Mouse (Mus musculus): ENCODE results near the gene Asic2. TPM values are rescaled to one million over a fixed set of nuclear protein-coding genes. Genes with fewer than 3 reads are reported as not detected.
A peak's percentile ranks its signal among the peaks of the same experiment; 100 is the strongest.
"Not testable (repeated sequence)": the region's sequence is repeated elsewhere in the genome, so short reads cannot be mapped to it uniquely, and the experiment has no call there.

Asic2 gene
- polyA plus RNA-seq, 1 experiment from 2014 or later = 13.9 TPM

DNA sequence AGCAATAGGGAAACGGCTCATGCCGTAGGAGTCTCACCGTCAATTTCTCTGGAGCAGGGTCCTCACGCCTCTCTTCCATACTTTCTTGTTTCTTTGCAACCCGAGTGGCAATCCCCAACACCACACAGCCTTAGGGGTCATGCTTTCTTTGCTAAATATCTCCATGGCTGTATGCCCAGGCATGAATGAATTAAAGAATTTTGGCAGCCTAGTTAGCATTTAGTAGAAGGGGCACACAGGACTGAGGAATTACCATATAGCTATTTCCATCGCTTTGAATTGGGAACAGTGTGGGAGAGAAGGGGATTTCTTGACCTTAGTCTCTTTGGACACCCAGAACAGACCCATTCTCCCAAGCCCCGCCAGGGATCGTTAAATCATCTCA, 597.8 kb downstream of the Asic2 start:
- no peaks in the 10 kb centered on the region for H3K27me3 ChIP-seq (replicated peaks)
- 36% methylated on average over 8 of the region's 8 CpGs for WGBS
- H3K9ac ChIP-seq = no peak overlapping the region
- H3K9me3 ChIP-seq = no peaks in the 10 kb centered on the region
- H3K4me2 ChIP-seq = no peak overlapping the region
- peaks cover 6% of the 10 kb centered on the region; the same call in 1 of the 2 replicates for H3K4me1 ChIP-seq
- H3K36me3 ChIP-seq (replicated peaks) = no peaks in the 10 kb centered on the region
- no peak overlapping the region for H3K27ac ChIP-seq
- no peak overlapping the region for H3K4me3 ChIP-seq
- no peak for ATAC-seq (replicated peaks)

DNA sequence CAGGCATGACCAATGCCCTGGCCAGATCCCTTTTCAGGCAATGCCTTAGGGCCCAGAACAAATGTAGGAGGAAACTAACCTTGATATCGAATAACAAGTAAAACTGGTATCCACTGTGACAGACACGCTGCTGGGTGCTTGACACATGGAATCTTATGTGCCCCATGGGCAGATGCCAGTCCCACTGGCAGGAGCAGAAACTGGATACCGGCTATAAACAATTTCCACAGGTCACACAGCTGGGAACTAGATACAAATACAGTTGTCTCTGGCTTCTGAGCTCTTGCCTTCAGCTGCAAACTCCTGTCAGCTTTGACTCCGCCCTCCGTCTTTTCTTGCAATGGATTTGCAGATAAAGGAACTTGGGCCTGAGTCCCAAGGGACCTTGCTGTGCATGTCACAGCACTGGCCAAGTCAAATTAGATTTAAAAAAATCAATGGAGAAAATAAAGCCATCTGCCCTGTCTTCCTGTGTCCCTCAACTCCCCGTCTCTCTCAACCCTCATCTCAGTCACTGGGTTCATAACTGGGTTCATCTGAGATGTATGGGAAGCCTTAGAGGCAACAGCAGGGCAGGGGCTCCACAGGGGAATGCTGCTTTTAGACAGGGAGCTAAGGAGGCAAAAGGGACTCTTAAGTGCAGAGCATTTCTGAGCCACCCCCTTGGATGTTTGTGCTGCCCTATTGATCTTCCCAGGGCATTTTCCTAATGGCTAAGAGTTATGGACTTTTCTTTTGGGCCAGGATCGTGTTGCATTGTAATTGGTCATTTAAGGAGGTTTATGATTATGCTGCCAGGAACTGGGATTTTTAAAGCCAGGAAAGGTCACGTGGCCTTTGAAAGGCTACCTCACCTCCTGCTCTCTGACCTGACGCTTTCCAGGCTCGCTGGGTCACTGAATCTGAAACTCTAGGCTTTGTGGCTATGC, 598.5 kb downstream of the Asic2 start:
- Histone ChIP-seq H3K27me3 (replicated peaks) (no peaks in the 10 kb centered on the region), H3K27ac (no peak overlapping the region), H3K4me3 (no peak overlapping the region), H3K9me3 (no peaks in the 10 kb centered on the region), H3K36me3 (replicated peaks) (no peaks in the 10 kb centered on the region), H3K4me2 (no peak overlapping the region), H3K9ac (no peak overlapping the region), H3K4me1 (peaks cover 6% of the 10 kb centered on the region; the same call in 1 of the 2 replicates)
- no peak for ATAC-seq (replicated peaks)
- 44% methylated on average over 10 of the region's 10 CpGs for WGBS

DNA sequence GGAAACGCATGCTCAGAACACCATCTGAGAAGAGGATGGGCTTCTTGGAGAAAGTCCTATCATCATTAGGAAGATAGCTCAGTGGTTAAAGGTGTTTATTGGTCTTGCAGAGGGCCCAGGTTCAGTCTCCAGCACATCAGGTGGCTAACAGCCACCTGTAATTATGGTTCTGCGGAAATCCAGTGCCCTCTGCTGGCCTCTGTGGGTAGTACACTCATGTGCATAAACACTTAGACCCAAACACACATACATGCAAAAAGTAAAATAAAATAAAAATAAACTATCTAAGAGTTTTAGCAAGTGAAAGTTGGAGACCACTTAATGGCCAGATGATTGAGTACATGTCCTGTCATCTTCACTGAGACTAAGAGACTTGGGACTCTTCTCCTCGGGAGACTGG, 603.8 kb downstream of the Asic2 start:
- whole genome bisulfite sequencing = 97% methylated on average over 3 of the region's 3 CpGs
- H3K36me3 ChIP-seq (replicated peaks) = no peaks in the 10 kb centered on the region
- H3K27me3 ChIP-seq (replicated peaks) = no peaks in the 10 kb centered on the region
- ATAC-seq (replicated peaks) = no peak
- H3K9me3 ChIP-seq = no peaks in the 10 kb centered on the region
- H3K4me2 ChIP-seq = no peak overlapping the region
- H3K9ac ChIP-seq = no peak overlapping the region
- H3K4me1 ChIP-seq = no peaks in the 10 kb centered on the region
- H3K4me3 ChIP-seq = no peak overlapping the region
- no peak overlapping the region for H3K27ac ChIP-seq

DNA sequence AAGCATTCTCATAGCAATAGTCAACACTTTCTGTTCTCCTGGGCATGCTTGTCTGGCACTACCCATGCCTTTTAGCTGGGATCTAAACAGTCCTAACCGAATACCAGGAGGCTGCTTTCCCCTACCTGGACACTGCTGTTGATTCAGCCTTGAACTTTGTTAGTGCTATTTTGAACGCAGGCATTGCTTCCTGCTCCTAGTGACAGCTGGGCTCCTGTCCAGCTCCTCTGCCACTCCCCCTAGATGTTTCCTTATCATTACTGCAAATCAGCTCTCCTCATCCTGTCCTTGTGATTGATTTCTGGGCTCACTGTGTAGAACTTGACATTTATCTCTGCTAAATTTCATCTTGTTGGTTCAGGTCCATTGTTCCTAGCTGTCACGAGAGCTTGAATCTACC, 605.8 kb downstream of the Asic2 start:
- no peaks in the 10 kb centered on the region for H3K9me3 ChIP-seq
- no peaks in the 10 kb centered on the region for H3K36me3 ChIP-seq (replicated peaks)
- no peaks in the 10 kb centered on the region for H3K4me1 ChIP-seq
- H3K27ac ChIP-seq = no peak overlapping the region
- H3K4me2 ChIP-seq = no peak overlapping the region
- H3K27me3 ChIP-seq (replicated peaks) = no peaks in the 10 kb centered on the region
- ATAC-seq (replicated peaks) = no peak
- H3K9ac ChIP-seq = no peak overlapping the region
- no peak overlapping the region for H3K4me3 ChIP-seq
- 76% methylated on average over 3 of the region's 3 CpGs for WGBS

DNA sequence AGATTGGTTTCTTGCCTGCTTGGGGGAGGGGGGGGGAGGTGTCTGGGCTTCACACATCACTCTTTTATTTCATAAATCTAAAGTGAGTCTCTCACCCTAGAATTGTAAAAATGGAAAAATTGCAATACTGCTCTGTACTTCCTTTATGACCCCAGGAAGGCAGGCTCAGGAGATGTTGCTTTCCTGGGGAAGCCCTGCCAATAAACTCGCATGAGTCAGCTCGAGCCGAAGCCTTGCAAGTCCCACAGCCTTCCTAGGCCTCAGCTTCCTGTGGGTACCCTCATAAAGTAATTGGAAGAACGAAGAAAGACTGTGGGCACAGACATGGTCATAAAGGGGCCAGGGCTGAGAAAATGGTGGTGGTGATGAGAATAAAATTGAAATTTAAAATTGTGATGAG, 607.2 kb downstream of the Asic2 start:
- H3K36me3 ChIP-seq (replicated peaks) = no peaks in the 10 kb centered on the region
- H3K4me1 ChIP-seq = no peaks in the 10 kb centered on the region
- H3K9me3 ChIP-seq = no peaks in the 10 kb centered on the region
- 83% methylated on average over 4 of the region's 4 CpGs for WGBS
- no peak overlapping the region for H3K27ac ChIP-seq
- H3K9ac ChIP-seq = no peak overlapping the region
- H3K27me3 ChIP-seq (replicated peaks) = no peaks in the 10 kb centered on the region
- H3K4me3 ChIP-seq = no peak overlapping the region
- ATAC-seq (replicated peaks) = no peak
- no peak overlapping the region for H3K4me2 ChIP-seq

DNA sequence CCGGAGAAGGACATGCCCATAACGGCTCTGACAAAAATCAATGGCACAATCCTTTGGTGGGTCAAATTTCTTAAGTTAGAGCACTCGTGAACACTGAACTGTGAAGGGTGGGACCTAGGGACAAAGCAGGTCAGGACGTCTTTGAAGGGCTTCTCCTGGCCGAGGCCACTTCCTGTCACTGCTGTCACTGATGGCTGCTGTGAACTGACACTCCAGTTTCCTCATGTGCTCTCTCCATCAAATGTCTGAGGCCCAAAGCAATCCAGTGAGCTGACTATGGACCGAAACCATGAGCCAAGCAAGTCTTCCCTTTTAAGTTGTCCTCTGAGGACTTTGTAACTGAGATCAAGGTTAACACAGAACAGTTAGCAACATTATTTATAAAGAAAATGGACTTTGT, 617.8 kb downstream of the Asic2 start:
- H3K36me3 ChIP-seq (replicated peaks); H3K4me3 ChIP-seq; H3K9me3 ChIP-seq; H3K4me2 ChIP-seq; H3K27ac ChIP-seq; H3K27me3 ChIP-seq (replicated peaks); H3K4me1 ChIP-seq; ATAC-seq (replicated peaks); H3K9ac ChIP-seq: not testable (repeated sequence)
- 70% methylated on average over 6 of the region's 6 CpGs for WGBS

DNA sequence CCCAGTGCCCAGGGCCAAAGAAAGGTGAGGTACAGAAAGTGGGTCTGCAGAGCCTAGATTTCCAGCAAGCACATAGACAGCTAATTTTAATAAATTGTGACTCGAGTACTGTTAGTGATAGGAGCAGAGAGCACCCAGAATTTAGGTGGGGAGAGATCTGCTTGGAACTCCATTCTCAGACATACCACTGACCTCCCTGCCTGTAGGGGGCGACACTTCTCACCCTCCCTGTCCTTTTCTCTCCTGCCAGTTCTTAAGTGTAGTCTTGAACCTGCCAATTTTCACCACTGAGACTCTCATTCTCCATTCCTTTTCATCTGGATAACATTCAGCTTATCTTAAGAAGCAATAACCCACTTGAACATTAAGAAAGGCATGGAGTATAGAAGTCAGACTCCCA, 636.3 kb downstream of the Asic2 start:
- H3K9me3 ChIP-seq = no peaks in the 10 kb centered on the region
- H3K27me3 ChIP-seq (replicated peaks) = no peaks in the 10 kb centered on the region
- H3K4me3 ChIP-seq = no peak overlapping the region
- 0 out of 2 replicates have a peak, but pooled peaks cover 3% of the 10 kb centered on the region for H3K4me1 ChIP-seq
- 88% methylated on average over 2 of the region's 2 CpGs for WGBS
- H3K36me3 ChIP-seq (replicated peaks) = no peaks in the 10 kb centered on the region
- no peak overlapping the region for H3K9ac ChIP-seq
- no peak for ATAC-seq (replicated peaks)
- no peak overlapping the region for H3K27ac ChIP-seq
- H3K4me2 ChIP-seq = no peak overlapping the region

DNA sequence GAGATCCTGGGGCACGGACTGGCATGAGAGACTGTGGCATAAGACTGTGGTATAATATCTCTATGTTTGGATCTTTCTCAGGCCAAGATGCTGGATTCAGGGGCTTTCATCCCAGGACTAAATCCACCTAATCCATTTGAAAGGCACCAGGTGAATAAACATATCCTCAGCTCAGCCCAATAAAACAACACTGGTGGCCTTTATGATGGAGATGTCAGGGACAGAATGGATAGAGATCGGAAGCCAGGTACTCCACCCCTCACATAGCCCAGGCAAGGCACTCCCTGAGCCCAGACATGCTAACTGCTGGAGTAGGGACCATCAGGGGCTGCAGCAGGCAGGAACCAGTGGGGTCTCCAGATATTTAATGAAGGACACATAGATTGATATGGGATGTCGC, 637.3 kb downstream of the Asic2 start:
- ATAC-seq (replicated peaks) = no peak

DNA sequence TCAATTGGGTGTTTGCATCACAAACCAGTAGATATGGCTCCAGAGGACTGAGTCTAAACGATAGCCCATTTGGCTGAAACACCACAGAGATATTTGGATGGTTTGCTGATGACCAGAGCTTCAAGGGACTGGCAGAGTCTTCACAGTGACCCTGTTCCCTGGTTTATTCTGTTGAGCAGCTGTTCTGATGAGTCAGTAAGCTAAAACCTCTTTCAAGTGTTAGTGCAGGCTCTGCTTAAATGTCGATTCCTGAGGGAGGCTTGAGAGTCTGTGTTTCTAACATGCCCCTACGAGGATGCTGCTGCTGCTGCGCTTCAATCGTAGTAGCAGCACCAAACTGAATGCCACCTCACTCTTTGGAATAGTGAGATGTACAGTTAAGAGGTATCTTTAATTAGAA, 640.2 kb downstream of the Asic2 start:
- ATAC-seq (replicated peaks) = no peak
- WGBS = 89% methylated on average over 5 of the region's 5 CpGs
- Histone ChIP-seq H3K27me3 (replicated peaks) (no peaks in the 10 kb centered on the region), H3K9me3 (no peaks in the 10 kb centered on the region), H3K36me3 (replicated peaks) (no peaks in the 10 kb centered on the region), H3K4me1 (no peaks in the 10 kb centered on the region), H3K4me3 (no peak overlapping the region), H3K9ac (no peak overlapping the region), H3K27ac (no peak overlapping the region), H3K4me2 (no peak overlapping the region)

More for the DNA sequence above, 637.3 kb downstream of the Asic2 start:
- Histone ChIP-seq H3K27ac (no peak overlapping the region), H3K4me1 (0 out of 2 replicates have a peak, but pooled peaks cover 3% of the 10 kb centered on the region), H3K36me3 (replicated peaks) (no peaks in the 10 kb centered on the region), H3K9ac (no peak overlapping the region), H3K9me3 (no peaks in the 10 kb centered on the region), H3K4me3 (no peak overlapping the region), H3K27me3 (replicated peaks) (no peaks in the 10 kb centered on the region), H3K4me2 (no peak overlapping the region)
- WGBS = 79% methylated on average over 3 of the region's 3 CpGs

DNA sequence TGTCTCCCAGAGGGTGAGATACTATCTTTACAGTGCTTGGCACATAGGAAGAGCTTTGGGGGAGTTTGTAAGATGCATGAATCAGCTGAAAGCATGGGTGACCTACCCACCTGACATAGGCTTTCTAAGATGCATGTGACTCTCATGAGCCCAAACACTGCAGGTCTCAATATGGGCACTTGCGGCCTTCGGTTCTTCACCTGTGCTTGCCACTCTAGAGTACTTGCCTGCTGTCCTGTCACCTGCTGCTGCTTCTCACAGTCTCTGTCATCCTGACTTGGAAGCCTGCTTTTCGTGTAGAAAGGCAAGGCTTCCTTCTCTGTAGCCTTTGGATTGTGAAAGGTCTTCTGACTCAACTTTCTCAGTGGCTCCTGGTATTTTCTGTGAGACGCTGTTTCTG, 645.1 kb downstream of the Asic2 start:
- Histone ChIP-seq H3K4me2 (no peak overlapping the region), H3K9ac (no peak overlapping the region), H3K27ac (no peak overlapping the region), H3K36me3 (replicated peaks) (no peaks in the 10 kb centered on the region), H3K4me1 (no peaks in the 10 kb centered on the region), H3K9me3 (no peaks in the 10 kb centered on the region), H3K4me3 (no peak overlapping the region), H3K27me3 (replicated peaks) (no peaks in the 10 kb centered on the region)
- ATAC-seq (replicated peaks) = no peak
- 88% methylated on average over 4 of the region's 4 CpGs for whole genome bisulfite sequencing

DNA sequence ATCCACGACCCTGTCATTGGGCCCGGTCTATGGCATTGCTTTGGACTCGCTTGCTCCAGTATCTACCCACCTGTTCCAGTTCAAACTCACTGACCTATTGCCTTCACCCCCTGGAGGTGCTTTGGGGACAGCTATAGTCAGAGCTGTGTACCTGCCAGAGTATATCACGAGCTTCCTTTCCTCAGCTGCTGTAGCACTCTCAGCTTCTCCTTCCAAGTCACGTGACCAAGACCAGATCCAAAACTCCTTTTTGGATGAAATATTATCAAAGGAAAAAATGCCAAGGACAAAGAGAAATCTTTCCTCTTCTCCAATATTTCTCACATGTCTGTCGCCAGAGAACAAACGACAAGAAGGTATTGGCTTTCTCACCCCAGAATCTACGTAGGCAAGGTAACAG, 645.8 kb downstream of the Asic2 start:
- no peaks in the 10 kb centered on the region for H3K9me3 ChIP-seq
- no peak overlapping the region for H3K9ac ChIP-seq
- H3K4me1 ChIP-seq = no peaks in the 10 kb centered on the region
- no peak overlapping the region for H3K27ac ChIP-seq
- 91% methylated on average over 8 of the region's 8 CpGs for WGBS
- no peak overlapping the region for H3K4me3 ChIP-seq
- no peak for ATAC-seq (replicated peaks)
- H3K27me3 ChIP-seq (replicated peaks) = no peaks in the 10 kb centered on the region
- H3K36me3 ChIP-seq (replicated peaks) = no peaks in the 10 kb centered on the region
- no peak overlapping the region for H3K4me2 ChIP-seq

DNA sequence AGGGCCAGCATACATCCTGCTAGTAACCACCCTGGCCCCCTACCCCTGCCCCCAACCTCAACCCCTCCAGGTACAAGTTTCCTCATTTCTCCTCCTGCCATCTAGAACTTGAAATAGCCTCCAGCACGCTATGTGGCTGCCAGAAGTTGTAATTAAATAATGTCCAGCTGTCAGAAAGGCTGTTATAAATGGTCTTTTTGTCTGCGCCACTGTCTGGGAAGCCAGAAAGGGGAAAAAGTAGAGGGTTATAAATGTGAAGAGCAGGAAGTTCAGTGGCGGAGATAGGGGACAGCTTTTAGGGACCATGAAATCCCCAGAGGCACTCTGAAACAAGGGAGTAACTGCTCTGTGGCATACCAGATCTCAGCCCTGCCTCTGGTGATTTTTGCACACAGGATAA, 678.2 kb downstream of the Asic2 start:
- Histone ChIP-seq H3K36me3 (replicated peaks) (no peaks in the 10 kb centered on the region), H3K4me3 (no peak overlapping the region), H3K9me3 (no peaks in the 10 kb centered on the region), H3K27ac (0 out of 2 replicates have a peak overlapping the region, but pooled peaks have one; percentile 6), H3K4me1 (no peaks in the 10 kb centered on the region), H3K4me2 (no peak overlapping the region), H3K27me3 (replicated peaks) (no peaks in the 10 kb centered on the region), H3K9ac (no peak overlapping the region)
- 63% methylated on average over 3 of the region's 3 CpGs for WGBS
- ATAC-seq (replicated peaks) = no peak

DNA sequence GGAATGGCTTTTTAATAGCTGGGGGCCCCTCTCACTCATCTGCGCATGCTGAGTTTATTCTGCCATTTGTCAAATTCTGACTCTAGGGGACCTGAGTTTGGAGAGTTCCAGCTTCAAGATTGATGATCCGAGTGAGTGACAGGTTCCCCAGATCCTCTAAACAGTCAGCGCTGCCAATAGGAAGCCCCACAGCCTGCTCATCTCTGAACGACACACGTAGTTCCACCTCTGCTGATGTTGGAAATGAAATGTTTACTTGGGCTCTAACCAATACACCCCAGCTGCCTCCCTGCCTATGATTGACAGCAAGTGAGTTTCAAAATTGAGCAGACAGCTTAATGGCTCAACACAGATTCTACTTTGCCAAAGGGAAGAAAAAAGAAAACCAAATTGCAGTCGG, 685.1 kb downstream of the Asic2 start:
- Histone ChIP-seq H3K9ac (no peak overlapping the region), H3K27me3 (replicated peaks) (no peaks in the 10 kb centered on the region), H3K4me1 (peaks cover 12% of the 10 kb centered on the region; the same call in 1 of the 2 replicates), H3K4me3 (no peak overlapping the region), H3K36me3 (replicated peaks) (no peaks in the 10 kb centered on the region), H3K9me3 (no peaks in the 10 kb centered on the region), H3K4me2 (no peak overlapping the region), H3K27ac (no peak overlapping the region)
- no peak for ATAC-seq (replicated peaks)
- 70% methylated on average over 6 of the region's 6 CpGs for WGBS

Data from midbrain, embryonic 15.5 days (tissue).